Mouse (Mus musculus): Measurements from ENCODE around the gene Ppfibp2.

Ppfibp2 gene

DNA sequence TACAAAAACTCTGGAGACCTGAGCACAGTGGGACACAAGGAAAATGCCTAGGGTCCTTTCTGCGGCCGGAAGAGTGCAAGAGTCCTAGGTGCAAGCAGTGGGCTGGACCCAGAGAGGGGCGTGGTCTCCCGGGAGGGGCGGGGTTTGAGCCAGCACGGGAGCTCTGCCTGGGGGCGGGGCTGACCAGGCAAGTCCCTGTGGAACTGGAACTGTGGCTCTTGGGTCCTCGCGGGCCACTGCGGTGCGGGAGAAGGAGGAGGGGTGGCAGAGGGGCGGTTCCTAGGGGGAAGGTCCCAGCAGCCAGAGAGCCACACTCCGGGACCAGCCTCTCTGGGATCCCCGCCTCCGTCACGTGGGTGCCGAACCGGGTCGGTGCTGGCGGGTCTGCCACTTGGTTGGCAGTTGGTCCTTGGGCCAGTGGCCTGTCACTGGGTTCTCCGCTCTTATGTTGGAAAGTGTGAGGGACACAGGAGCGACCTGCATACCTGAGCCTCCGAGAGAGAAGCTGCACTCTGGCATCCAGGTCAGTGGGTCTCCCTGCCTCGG, at the start of gene Ppfibp2:
TSS of gene Ppfibp2 (plus strand) at position 351 of the 546 bp plus-strand sequence.
- DNase-seq (ENCODE audit: low spot score), result no peak

DNA sequence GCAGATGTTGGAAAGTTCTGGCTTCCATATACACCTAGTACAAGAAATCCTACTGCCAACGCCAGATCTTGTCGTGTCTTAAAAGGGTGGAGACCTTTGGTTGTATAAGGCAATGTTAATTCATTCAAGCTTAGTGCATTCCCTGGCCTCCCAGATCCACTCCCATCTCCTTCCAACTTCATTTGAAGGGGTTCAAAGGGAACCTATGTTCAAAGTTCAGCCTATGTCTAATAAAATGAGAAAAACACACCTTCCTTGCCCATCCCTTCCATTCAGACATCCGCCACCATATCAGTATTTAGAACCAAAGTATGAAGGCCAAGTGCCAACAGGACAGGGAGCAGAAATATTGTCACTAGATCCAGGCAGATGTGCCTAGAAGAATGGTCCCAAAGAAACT, 47.1 kb upstream of the Ppfibp2 start:
- no peak for DNase-seq (ENCODE audit: low spot score)

DNA sequence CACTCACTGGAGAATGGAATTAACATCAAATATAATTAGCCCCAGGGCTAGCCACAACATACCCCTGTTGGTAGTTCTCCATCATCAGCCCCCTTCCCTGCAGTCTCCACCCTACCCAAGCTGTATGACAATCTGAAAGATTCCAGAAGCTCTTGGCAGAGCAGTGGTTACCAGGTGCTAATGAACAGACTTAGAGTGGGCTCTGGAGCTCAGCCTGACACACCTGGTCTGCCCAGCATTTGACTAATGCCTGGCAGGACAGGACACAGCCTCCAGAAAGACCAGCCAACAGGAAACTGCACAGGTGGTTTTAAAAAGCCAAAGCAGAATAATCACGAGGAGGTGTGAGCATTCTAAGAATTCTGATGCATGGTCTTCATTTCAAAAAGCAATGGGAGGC, 41.5 kb upstream of the Ppfibp2 start:
- DNase-seq (ENCODE audit: low spot score), result peak; percentile 23

DNA sequence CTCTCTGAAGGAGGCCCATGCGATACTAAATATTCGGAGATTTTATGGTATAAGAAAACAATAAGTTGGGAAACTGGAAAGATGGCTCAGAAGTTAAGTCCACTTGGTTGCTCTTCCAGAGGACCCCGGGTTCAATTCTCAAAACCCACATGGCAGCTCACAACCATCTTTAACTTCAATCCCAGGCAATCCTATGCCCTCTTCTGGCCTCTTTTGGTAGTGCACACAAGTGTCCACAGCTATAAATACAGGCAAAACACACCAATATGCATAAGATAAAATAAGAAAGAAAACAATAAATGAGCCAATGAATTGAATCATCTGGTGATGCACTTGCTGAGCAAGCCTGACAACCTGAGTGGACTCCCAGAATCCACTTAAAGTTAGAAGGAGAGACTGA, 39.1 kb upstream of the Ppfibp2 start:
- DNase-seq (ENCODE audit: low spot score), result no peak

DNA sequence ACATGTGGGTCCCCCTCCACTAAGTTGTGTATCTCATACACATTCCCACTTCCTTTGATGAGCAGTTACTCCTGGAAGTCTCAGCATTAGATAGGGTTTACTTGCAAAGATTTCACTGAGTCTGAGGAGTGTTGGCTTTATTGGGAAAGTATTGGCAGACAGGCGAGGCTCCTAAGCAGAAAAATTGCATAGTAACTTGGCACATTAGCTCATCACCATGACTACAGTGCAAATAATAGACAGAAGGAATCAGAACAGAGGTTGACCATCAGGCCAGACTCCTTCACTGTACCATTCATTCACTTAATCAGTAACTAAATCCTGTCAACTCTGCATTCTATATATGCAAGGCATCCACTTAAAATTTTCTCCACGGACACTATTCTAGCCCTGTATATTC, 34.3 kb upstream of the Ppfibp2 start:
- DNase-seq (ENCODE audit: low spot score), result peak; percentile 33

DNA sequence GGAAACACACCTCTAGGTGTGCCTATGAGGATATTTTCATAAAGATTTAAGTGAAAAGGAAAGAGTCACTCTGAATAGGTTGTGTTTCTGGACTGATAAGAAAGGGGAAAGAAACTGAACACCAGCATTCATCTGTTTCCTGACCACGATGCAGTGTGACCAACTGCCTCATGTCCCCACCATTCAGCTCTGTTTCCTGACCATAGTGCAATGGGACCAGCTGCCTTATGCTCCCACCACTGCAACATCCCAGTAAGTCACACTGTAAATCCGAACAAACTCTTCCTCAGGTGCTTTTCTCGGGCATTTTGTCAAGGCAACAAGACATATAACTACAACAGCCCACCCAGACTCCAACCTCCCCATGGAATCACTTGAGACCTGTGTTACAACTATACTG, 33.4 kb upstream of the Ppfibp2 start:
- no peak for DNase-seq (ENCODE audit: low spot score)

DNA sequence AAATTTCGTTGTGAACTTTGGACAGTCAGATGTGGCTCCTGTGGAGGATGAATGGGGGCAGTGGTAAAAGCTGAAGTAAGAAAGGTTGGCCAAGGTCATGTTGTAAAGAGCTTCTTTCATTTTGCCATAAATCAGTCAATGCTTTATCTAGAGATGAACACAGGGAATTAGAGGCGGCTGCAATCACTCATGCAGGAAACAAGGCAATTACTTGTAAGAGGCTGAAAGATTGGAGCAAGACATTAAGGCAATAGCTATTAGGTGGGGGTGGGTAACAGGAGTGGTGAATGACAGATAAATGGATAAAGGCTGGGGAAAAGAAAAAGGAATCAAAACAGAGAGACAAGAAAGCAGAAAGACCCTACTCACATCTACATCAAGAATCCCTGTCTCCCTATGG, 31.3 kb upstream of the Ppfibp2 start:
- DNase-seq (ENCODE audit: low spot score), result peak; percentile 76

DNA sequence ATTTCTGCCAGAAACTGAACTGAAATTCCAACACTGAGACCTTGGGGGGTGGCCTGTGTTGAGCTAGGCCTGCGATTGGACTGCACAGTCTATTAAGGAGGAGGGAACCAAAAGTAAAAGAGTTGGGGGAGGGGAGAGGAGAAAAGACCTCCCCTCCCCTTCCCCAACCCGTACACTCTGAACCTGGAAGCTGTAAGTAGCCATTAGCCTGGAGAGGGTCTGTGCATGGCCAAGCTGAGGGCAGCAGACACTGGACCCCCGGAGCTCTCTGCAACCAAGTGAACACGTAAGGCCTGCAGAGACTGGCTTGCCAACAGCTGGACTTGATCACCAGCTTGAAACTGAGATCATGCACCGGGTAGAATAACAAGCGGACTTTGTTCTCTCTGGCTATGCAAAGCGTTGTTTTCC, 27.7 kb upstream of the Ppfibp2 start, which contains the start of gene Olfml1:
TSS of gene Olfml1 (plus strand) at position 186 of the 411 bp plus-strand sequence.
- DNase-seq (ENCODE audit: low spot score), result peak; percentile 63

DNA sequence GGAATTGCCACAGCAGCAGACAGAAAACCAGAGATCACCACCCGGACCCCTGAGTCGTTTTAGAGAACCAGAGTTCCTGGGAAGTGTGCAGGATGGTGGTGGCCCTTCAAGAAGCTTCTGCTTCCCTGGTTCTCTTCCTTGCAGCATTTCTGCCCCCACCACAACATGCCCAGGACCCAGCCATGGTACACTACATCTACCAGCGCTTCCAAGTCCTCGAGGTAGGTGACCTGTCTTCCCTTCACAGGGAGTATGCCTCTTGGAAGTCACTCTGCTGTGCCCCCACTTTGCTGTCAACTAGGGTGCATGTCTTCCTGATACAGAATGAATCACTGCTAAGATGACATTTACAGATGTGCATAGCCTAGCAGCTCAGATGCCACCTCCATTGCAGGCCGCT, 27.3 kb upstream of the Ppfibp2 start:
- no peak for DNase-seq (ENCODE audit: low spot score)

DNA sequence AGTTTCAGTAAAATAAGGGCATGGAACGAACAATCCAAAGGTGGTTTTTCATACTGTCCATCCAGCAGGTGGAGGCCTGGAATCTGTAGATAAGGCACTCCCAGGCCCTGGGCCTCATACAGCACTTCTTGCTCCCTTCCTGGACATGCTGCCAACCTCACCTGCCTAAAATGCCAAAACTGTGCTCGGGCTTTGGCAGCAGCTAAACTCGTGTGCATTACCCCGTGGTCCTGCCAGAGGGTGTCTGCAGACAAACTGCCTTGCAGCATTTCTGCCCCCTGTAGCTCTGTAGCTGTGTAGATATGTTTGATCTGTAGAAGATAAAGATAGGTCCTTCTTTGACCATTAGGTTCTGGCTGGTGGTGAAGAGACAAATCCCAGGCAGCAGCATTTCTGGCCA, 26.0 kb upstream of the Ppfibp2 start:
- DNase-seq (ENCODE audit: low spot score), result peak; percentile 52

DNA sequence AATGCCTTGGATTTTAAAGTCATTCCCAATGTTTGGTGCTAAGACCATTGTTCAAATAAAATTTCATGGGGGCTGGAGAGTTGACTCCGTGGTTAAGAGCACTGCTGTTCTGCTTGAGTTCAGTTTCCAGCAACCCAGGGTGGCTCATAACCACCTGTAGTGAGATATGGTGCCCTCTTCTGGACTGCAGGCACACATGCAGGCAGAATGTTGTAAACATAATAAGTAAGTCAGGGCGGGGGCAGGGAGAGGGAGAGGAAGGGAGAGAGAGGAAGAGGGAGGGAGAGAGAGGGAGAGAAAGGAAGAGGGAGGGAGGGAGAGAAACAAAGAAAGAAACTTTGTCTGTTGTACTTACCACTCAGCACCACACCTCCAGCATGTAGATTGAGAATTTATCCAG, 21.2 kb upstream of the Ppfibp2 start:
- DNase-seq (ENCODE audit: low spot score), result no peak

DNA sequence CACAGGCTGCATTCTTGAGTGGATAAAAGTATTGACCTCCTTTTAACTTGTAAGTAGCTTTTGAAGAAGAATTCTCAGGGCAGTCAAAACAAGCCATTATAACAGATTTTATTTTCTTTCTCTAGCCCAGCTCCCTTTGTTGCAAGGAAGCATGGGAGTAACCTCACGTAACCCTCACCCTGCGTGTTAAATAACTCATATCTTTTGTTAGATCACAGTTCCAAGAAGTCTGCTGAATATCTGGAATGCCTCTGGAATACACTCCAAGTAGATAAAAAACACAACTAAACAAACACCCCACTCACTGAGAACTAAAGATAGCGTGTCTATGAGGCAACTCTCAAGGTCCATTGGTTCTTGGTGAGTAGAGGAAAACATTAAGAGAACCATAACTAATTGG, 20.7 kb upstream of the Ppfibp2 start:
- DNase-seq (ENCODE audit: low spot score), result no peak

DNA sequence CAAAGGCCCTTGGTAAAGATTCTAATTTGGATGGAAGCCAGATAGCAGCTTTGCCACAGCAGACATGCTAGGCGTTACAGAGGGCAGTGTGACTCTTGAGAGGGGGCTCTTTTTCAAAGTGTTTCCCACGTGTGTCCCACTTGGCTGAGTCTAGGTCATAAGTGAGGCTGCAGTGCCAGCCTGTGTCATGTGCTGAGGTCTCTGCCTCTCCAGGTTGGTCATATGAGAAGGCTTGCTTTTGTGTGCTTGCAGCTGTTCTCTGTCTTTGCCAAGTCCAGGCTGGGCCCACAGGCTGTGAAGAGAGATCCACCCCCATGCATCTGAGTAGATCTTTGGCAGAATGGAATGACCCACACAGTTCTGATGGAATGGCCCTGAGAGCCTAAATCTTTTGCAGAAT, 2.4 kb upstream of the Ppfibp2 start:
- DNase-seq (ENCODE audit: low spot score), result no peak

DNA sequence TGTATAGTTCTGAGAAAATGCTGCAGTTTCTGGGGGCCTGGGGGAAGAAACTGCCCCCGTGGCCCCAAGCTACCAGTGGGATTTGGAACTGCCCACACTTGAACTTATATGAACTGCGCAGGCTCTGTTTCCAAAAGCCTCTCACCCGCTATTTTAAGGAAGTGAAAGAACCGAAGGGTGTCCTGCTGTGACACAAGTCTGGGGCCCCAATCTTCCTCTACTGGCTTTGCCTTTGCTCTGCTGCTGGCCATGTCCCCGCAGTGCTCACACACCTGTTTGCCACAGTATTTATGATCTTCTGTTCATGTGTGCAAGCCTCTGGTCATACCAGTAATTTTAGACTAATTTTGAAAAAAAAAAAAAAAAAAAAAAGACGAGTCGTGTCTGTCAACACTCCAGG, 1.1 kb upstream of the Ppfibp2 start:
- DNase-seq (ENCODE audit: low spot score), result no peak

DNA sequence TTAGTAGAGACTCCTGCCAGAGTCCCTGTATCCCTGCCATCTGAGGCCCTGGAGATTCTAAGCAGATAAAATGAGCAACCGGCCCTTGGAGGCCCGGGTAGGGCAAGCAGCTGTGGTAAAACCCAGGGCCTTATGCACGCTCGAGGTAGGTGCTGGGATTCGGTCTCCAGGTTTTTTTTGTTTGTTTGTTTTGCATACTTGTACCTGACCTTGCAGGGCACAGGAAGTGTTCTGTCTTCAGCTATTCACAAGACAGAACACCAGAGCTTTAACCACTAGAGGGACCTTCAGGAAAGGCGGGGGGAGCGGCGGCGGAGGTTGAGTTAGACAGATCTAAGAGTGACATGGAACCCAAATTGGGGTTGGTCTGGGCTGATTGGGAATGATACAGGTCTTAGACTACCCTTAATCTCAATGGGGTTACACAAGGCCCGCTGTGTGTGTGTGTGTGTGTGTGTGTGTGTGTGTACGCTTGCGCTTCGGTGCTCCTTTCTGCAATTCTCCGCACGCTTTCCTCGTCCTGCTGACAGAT, 616 bp upstream of the Ppfibp2 start:
- DNase-seq (ENCODE audit: low spot score), result no peak

DNA sequence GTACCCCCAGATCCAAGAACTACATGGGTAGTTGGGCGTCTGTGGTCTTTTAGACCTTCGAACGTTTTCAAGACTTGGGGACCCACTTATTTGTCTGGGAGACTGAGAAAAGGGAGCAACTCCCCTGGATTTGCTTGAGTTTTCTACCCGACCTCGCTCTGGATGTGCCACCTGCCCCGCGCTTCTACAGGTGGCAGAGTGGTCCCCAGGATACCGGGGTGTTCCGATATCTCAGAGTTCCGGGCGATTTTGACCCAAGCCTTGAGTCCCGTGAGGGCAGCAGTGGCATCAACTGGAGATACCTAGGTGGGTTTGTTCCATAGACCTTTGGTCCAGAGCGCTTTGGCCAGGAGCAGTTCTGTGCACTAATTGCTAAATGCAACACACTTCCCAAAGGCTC, 419 bp downstream of the Ppfibp2 start:
- DNase-seq (ENCODE audit: low spot score), result no peak

DNA sequence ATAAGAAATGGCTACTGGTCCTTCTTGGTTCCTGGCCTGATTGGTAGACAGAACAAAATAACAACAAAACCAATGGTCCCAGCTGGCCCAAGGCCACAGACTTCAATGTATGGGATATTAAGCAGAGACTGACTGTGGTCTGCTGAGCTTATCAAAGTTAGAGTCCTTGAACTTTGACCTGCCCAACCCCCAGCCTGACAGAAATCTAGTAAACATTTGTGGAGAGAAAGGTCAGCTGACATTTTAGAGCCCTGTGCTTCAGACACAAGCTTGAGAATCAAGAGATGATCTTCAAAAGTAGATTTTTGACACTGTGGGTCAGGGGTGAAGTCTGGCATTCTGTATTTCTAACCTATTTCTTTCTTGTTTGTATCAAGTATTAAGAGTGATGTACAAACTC, 1.7 kb downstream of the Ppfibp2 start:
- no peak for DNase-seq (ENCODE audit: low spot score)

DNA sequence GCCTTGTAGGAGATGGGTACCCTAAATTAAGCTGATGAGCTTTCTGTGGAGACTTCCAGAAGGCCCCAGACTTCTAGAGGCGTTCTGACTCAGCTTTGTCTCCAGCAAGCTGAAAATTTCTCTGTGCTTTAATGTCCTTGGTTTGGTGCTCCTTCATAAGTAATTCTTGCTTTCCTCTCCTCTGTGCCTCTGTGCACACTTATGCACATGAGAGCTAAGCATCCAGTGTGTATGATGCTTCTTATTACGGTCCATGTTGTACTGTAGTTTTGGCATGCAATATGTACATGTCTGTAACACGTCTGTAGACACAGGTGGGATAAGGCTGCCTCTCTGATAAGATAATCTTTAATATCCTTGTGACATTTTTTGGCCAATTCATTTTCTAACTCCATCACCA, 2.9 kb downstream of the Ppfibp2 start:
- no peak for DNase-seq (ENCODE audit: low spot score)

DNA sequence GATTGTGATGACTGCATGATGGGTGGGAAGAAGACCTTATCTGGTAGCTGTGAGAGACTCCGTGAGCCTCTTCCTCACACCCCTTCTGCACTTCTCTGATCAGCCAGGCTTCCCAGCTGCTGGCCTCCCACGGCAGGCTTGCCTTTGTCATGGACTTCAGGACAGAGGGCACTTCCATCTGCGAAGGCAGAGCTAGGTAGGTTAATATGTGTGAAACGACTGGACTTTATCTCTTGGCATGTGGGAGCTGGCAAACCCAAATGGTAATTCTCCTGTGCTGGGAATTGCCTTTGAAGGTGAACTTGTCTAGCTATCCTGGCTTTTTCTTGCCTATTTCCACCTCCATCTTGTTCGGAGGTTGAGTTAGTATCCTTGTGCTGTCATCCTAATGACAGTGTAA, 5.6 kb downstream of the Ppfibp2 start:
- DNase-seq (ENCODE audit: low spot score), result no peak

DNA sequence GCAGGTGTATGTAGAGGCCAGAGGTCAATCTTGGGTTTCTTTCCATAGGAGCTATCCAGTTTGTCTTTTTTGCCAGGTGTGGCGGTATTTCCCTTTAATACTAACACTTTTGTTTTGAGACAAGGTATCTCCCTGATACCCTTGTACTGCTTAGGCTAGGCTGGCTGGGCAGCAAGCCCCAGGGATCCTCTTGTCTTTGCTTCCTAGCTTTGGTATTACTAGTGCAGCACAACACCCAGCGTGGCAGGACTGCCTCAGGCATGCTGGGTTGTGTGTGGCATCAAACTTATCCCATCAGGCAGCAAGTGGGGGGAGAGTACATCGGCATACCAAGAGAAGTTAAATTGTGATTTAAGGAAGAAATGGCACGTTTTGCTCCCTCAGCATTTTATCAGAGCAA, 7.5 kb downstream of the Ppfibp2 start:
- DNase-seq (ENCODE audit: low spot score), result no peak

DNA sequence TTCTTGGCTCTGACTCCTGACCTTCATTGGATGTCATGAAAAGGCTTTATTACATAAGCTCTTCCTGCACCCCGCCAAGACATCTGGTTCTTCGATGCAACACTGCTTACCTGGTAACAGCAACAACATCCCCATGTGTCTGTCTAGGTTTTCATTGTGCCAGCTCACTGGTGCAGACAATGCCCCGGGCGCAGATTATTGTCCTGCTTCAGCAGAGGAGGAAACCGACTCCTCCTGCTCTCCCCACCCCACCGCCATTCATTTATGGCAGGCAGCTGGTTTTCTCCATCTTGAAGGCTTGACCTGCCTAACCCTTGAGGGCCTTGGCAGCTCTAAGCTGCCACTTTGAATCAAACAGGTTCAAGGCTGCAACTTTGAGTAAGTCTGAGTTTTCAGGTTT, 7.9 kb downstream of the Ppfibp2 start:
- no peak for DNase-seq (ENCODE audit: low spot score)

DNA sequence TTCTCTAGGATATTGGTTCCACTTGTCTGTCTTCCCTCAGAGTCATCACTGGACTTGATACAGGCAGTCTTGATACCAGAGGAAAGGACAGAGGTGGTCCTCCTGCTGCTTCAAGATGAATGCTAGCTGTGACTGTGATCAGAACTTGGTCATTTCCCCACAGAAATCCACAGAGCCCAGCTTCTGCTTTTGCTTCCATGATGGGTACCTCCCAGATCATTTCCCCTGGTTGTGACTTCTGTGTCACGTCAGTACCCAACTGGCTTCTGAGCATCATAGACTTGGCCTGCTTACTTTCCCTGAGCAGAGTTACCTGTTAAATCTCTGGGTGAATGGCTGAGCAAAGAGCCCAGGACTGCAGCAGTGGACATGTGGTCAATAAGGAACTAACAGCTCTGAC, 12.8 kb downstream of the Ppfibp2 start:
- no peak for DNase-seq (ENCODE audit: low spot score)

DNA sequence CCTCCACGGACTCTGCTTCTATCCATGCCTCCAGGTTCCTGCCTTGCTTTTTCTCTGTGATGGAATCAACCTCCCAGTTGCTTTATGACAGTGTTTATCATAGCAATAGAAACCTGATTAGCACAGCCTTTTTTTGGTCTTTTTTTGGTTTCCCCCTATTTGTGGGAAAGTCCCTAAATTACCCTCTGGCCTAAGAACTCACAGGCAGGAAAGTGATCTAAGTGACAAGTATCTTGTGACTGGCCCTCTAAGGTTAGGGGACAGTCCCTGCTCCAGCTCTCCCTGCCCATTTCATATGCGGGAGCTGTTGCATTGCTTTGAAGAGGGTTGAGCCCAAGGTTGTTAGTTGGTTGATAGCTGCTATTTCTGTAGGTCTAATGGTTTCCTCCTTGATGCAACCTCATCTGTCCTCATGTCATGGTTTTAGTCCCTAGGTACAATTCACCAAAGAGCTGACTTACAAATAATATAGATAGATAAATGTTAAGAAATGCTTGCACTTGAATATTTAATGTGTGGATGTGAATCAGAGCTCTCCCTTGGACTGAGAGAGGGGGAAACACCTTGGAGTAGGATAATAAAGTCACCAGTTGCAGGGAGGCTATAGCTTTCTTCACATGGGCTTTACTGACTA, 14.7 kb downstream of the Ppfibp2 start:
- DNase-seq (ENCODE audit: low spot score), result no peak

DNA sequence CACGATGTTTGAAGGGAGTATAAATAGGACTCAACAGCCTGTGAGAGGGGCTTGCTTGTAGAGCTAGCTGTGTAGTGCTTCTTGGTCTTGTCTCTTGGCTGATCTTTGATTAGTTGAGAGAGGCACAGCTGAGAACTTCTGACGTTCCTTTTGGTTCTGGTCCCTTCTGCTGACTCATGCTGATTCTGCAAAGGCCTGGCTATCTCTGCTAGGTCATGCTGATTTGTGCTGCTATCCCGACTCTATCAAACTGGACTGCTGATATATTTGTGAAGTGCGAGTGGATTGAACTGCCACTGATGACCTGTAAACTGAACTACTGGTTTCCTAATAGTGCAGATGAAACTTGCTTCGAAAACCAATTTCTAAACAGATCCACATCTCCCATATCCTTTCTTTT, 15.9 kb downstream of the Ppfibp2 start:
- no peak for DNase-seq (ENCODE audit: low spot score)
